Mouse (Mus musculus) lung, postnatal 14 days (tissue): ENCODE measurements around the gene Olfr1493-ps1.

Experiments used
- DNase-seq: peaks from one replicate; pipeline ENCODE4 v3.0.0; 2021

The Olfr1493-ps1 gene

GRCm38 (mm10) chr19:13722978-13723377 is at the start of gene Olfr1493-ps1:
Gene Olfr1493-ps1 (plus strand): TSS chr19:13723278.
- no peak for DNase-seq

GRCm38 (mm10) chr19:13696968-13697367 is 26.1 kb upstream of the Olfr1493-ps1 start, which contains the start of gene Olfr1491:
Gene Olfr1491 (plus strand): TSS chr19:13697268.
- DNase-seq = no peak

GRCm38 (mm10) chr19:13739428-13739827 is 16.4 kb downstream of the Olfr1493-ps1 start, which contains the start of gene Olfr1494:
Gene Olfr1494 (plus strand): TSS chr19:13739728.
- DNase-seq = no peak

- DNase-seq = no peak
Observed at GRCm38 (mm10) chr19:13749366-13749765, 26.3 kb downstream of the Olfr1493-ps1 start.

- DNase-seq = no peak
Observed at GRCm38 (mm10) chr19:13764306-13764705, 41.2 kb downstream of the Olfr1493-ps1 start, which contains the start of gene Olfr1495. Gene Olfr1495 (plus strand): TSS chr19:13764606.

- DNase-seq = no peak
Observed at GRCm38 (mm10) chr19:13768565-13769276, 45.6 kb downstream of the Olfr1493-ps1 start.

- no peak for DNase-seq
Observed at GRCm38 (mm10) chr19:13777578-13777977, 54.5 kb downstream of the Olfr1493-ps1 start, which contains the start of gene Olfr1496. Gene Olfr1496 (plus strand): TSS chr19:13777878.
